Mouse (Mus musculus) stomach, postnatal 0 days (tissue): Measurements from ENCODE around the gene Tgfbr2. TPM values are rescaled to one million over a fixed set of nuclear protein-coding genes. Genes with fewer than 3 reads are reported as not detected.

ENCODE experiments used
- ATAC-seq: fragments of 200-750 bp; cut with Nextera tagmentation; 2 replicates; pipeline ENCODE4 v1.8.0; 2017; ENCODE audit not compliant: low FRiP score, low TSS enrichment
- DNase-seq: peaks from one replicate; pipeline ENCODE4 v3.0.0-alpha.2; 2016; ENCODE audit warnings: low spot score
- H3K27ac ChIP-seq: fragments of 300-500 bp; sonication (generic); replicated peaks from 2 replicates; pipeline ENCODE4 v1.5.1; 2014; ENCODE audit warnings: mild to moderate bottlenecking, control low read depth
- H3K27me3 ChIP-seq: fragments of 300-500 bp; sonication (generic); 2 replicates; pipeline ENCODE4 v1.6.1; 2014; ENCODE audit warnings: low read length; ENCODE audit not compliant: control insufficient read depth, insufficient read depth
- H3K36me3 ChIP-seq: fragments of 300-500 bp; sonication (generic); 2 replicates; pipeline ENCODE4 v1.6.1; 2014; ENCODE audit warnings: low read length, mixed read lengths; ENCODE audit not compliant: control insufficient read depth, insufficient read depth
- H3K4me1 ChIP-seq: fragments of 300-500 bp; sonication (generic); replicated peaks from 2 replicates; pipeline ENCODE4 v1.6.1; 2014; ENCODE audit warnings: antibody characterized with exemption; ENCODE audit not compliant: control insufficient read depth, insufficient read depth
- H3K4me2 ChIP-seq: fragments of 300-500 bp; sonication (generic); replicated peaks from 2 replicates; pipeline ENCODE4 v1.6.1; 2014; ENCODE audit warnings: low read depth, mild to moderate bottlenecking, control low read depth, moderate library complexity
- H3K4me3 ChIP-seq: fragments of 300-500 bp; sonication (generic); 2 replicates; pipeline ENCODE4 v1.5.1; 2014; ENCODE audit warnings: low read depth, low read length, control low read depth
- H3K9ac ChIP-seq: fragments of 300-500 bp; sonication (generic); 2 replicates; pipeline ENCODE4 v1.6.1; 2014; ENCODE audit warnings: mild to moderate bottlenecking, low read length, control low read depth, mixed read lengths
- H3K9me3 ChIP-seq: fragments of 300-500 bp; sonication (generic); 2 replicates; pipeline ENCODE4 v1.6.1; 2016; ENCODE audit warnings: low read length; ENCODE audit not compliant: control insufficient read depth
- CTCF ChIP-seq: IDR thresholded peaks from 2 replicates; pipeline ENCODE4 v1.5.1; 2016; ENCODE audit warnings: antibody characterized with exemption, low read depth, mild to moderate bottlenecking, moderate library complexity
- EP300 ChIP-seq: optimal IDR thresholded peaks from 2 replicates; pipeline ENCODE3; 2016; ENCODE audit warnings: antibody characterized with exemption
- WGBS: fragments of 180-500 bp; shearing (Covaris S2); extraction: QIAGEN DNeasy Blood & Tissue Kit; methylation state at CpG from one replicate; pipeline ENCODE4 v1.1.7; 2014; 5-methylcytosine and 5-hydroxymethylcytosine counted together
- polyA plus RNA-seq: library from polyadenylated mRNA; unstranded; fragments of >200 nt; fragmentation: Nextera tagmentation; extraction: Ambion mirVana; gene quantifications from 2 replicates; pipeline ENCODE4 v1.2.1, GENCODE M21; 2015

Gene Tgfbr2
- polyA plus RNA-seq, 1 experiment from 2014 or later = 16.8 TPM

- H3K27ac ChIP-seq = no peak overlapping the region
- ATAC-seq = no peak
- peaks cover 18% of the 10 kb centered on the region for H3K36me3 ChIP-seq
- H3K4me2 ChIP-seq = no peak overlapping the region
- H3K4me3 ChIP-seq = no peak overlapping the region
- no peak overlapping the region for H3K9ac ChIP-seq
- DNase-seq = no peak
- peak; percentile 62 for TF ChIP-seq CTCF
- no peak for TF ChIP-seq EP300
- 82% methylated on average over 2 of the region's 2 CpGs for WGBS
- no peaks in the 10 kb centered on the region for H3K4me1 ChIP-seq
- H3K27me3 ChIP-seq = no peaks in the 10 kb centered on the region
- no peaks in the 10 kb centered on the region for H3K9me3 ChIP-seq
Measured at GRCm38 (mm10) chr9:116134488-116134887, 40.7 kb downstream of the Tgfbr2 start.

DNA sequence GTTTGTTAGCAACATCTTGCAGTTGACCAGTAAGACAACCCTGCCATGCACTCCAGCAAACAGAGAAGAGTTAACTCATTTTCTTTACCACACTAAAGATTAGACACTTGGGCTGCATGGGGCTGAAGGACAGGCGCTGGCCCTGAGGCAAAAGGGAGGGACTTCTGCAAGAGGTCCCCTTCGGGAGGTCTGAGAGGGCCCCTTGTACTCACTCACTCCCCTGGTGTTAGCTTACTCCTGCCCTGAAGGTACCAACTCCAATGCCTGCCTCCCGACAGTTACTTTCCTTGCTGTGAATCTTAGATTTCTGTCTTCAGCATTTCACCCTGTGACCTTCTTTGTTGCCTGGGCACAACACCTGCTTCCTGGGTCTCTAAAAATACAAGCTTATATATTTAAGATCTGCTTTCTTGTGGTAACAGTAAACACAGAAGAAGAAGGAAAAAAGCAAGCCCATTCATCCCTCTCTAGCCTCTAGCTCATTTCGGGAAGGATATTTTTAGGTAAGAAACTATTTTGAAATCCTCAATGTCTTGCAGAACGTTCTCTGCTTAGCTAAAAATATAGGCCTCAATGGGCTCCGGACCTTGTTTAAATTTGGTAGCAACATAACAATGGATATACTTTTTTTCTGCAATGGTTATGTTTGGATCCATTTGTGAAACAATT is 41.7 kb downstream of the Tgfbr2 start:
- WGBS = 65% methylated on average over 6 of the region's 6 CpGs
- ATAC-seq = no peak

DNA sequence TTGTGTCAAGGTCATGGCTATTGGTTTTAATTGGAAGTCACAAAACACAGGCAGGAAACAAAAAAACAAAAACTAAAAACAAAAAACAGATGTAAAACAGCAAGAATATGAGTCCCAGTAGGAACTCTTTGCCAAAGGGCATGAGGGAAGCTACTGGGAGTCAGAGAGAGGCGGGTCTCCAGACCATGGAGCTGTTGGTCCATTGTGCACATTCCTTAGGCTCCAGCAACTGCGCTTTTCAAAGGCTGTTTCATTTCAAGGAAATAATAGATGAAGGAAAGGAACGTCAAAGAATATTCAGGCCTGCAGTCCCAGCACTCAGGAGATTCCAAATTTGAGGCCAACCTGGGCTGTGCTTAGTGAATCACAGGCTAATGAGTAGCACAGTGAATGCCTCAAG is 46.3 kb downstream of the Tgfbr2 start:
- no peak overlapping the region for H3K27ac ChIP-seq
- WGBS = 44% methylated on average over 3 of the region's 3 CpGs

More for the DNA sequence above, 41.7 kb downstream of the Tgfbr2 start:
- Histone ChIP-seq H3K9ac (no peak overlapping the region), H3K36me3 (peaks cover 20% of the 10 kb centered on the region), H3K4me1 (no peaks in the 10 kb centered on the region), H3K27me3 (no peaks in the 10 kb centered on the region), H3K4me2 (no peak overlapping the region), H3K27ac (no peak overlapping the region), H3K9me3 (no peaks in the 10 kb centered on the region), H3K4me3 (no peak overlapping the region)
- no peak for DNase-seq
- no peak for TF ChIP-seq EP300
- TF ChIP-seq CTCF = no peak

DNA sequence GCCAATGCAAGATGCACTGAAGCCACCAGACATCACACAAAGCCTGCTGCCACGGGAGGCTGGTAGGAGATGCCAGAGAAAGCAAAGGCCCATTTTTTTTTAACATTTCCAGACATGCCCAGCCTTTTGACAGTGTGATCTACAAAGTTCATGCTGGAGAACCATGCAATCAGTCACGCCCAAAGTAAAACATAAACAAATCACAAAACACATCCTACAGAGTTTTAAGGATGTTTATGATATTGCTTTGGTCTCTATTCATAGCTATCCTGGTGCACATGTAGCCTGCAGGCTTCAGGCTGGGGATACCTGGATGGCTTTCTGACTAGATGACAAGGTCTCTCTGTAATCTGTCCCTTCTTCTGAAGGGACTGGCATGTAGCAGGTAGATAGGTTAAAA is 46.8 kb downstream of the Tgfbr2 start:
- Histone ChIP-seq H3K27ac (no peak overlapping the region), H3K4me3 (no peak overlapping the region), H3K4me2 (no peak overlapping the region), H3K27me3 (no peaks in the 10 kb centered on the region), H3K9ac (no peak overlapping the region), H3K4me1 (no peaks in the 10 kb centered on the region), H3K36me3 (peaks cover 37% of the 10 kb centered on the region), H3K9me3 (no peaks in the 10 kb centered on the region)
- ATAC-seq (no peak), DNase-seq (no peak)
- WGBS = 61% methylated on average over 2 of the region's 2 CpGs
- no peak for TF ChIP-seq EP300
- TF ChIP-seq CTCF = no peak

More for the DNA sequence above, 46.3 kb downstream of the Tgfbr2 start:
- no peak overlapping the region for H3K4me3 ChIP-seq
- no peaks in the 10 kb centered on the region for H3K4me1 ChIP-seq
- no peak for TF ChIP-seq EP300
- no peak for TF ChIP-seq CTCF
- no peak overlapping the region for H3K9ac ChIP-seq
- H3K9me3 ChIP-seq = no peaks in the 10 kb centered on the region
- DNase-seq (no peak), ATAC-seq (no peak)
- H3K36me3 ChIP-seq = peaks cover 37% of the 10 kb centered on the region
- H3K4me2 ChIP-seq = no peak overlapping the region
- H3K27me3 ChIP-seq = no peaks in the 10 kb centered on the region

- H3K4me1 ChIP-seq = no peaks in the 10 kb centered on the region
- ATAC-seq (no peak), DNase-seq (no peak)
- no peak overlapping the region for H3K27ac ChIP-seq
- no peak overlapping the region for H3K4me3 ChIP-seq
- H3K4me2 ChIP-seq = no peak overlapping the region
- 78% methylated on average over 4 of the region's 4 CpGs for WGBS
- no peaks in the 10 kb centered on the region for H3K9me3 ChIP-seq
- peaks cover 36% of the 10 kb centered on the region for H3K36me3 ChIP-seq
- no peak overlapping the region for H3K9ac ChIP-seq
- H3K27me3 ChIP-seq = no peaks in the 10 kb centered on the region
- TF ChIP-seq CTCF = no peak
- no peak for TF ChIP-seq EP300
Measured at GRCm38 (mm10) chr9:116126494-116126893, 48.7 kb downstream of the Tgfbr2 start.

- Histone ChIP-seq H3K4me1 (no peaks in the 10 kb centered on the region), H3K9ac (no peak overlapping the region), H3K9me3 (no peaks in the 10 kb centered on the region), H3K27me3 (no peaks in the 10 kb centered on the region), H3K4me2 (no peak overlapping the region), H3K4me3 (no peak overlapping the region), H3K27ac (peak overlapping the region; percentile 69; the same call in 1 of the 2 replicates), H3K36me3 (peaks cover 19% of the 10 kb centered on the region)
- no peak for DNase-seq
- ATAC-seq = peak; percentile 58; the same call in 1 of the 2 replicates
- no peak for TF ChIP-seq CTCF
- no peak for TF ChIP-seq EP300
- 31% methylated on average over 9 of the region's 9 CpGs for WGBS
Measured at GRCm38 (mm10) chr9:116122969-116123589, 52.1 kb downstream of the Tgfbr2 start.
